Mouse (Mus musculus): ENCODE results near the gene Perm1.
A peak's percentile ranks its signal among the peaks of the same experiment; 100 is the strongest.

Gene Perm1

GRCm38 (mm10) chr4:156200623-156201475 is 14.8 kb upstream of the Perm1 start, which contains the start of gene Isg15:
Gene Isg15 (minus strand): TSS chr4:156200818.
- DNase-seq (ENCODE audit: low spot score): peak; percentile 76

GRCm38 (mm10) chr4:156202462-156202893 is 13.2 kb upstream of the Perm1 start:
- DNase-seq (ENCODE audit: low spot score): peak; percentile 79

- peak; percentile 85 for DNase-seq (ENCODE audit: low spot score)
Observed at GRCm38 (mm10) chr4:156203001-156203412, 12.7 kb upstream of the Perm1 start, which contains the start of gene AW011738. Gene AW011738 (plus strand): TSS chr4:156203304.

- DNase-seq (ENCODE audit: low spot score): peak; percentile 69
Observed at GRCm38 (mm10) chr4:156203413-156204131, 12.1 kb upstream of the Perm1 start.

- DNase-seq (ENCODE audit: low spot score): no peak
Observed at GRCm38 (mm10) chr4:156208872-156209271, 6.8 kb upstream of the Perm1 start.

GRCm38 (mm10) chr4:156209963-156210635 is 5.6 kb upstream of the Perm1 start:
- DNase-seq (ENCODE audit: low spot score): no peak

- no peak for DNase-seq (ENCODE audit: low spot score)
Observed at GRCm38 (mm10) chr4:156213134-156213533, 2.5 kb upstream of the Perm1 start.

GRCm38 (mm10) chr4:156216196-156216595 is 528 bp downstream of the Perm1 start:
- no peak for DNase-seq (ENCODE audit: low spot score)

- no peak for DNase-seq (ENCODE audit: low spot score)
Observed at GRCm38 (mm10) chr4:156217022-156217669, 1.5 kb downstream of the Perm1 start.

- no peak for DNase-seq (ENCODE audit: low spot score)
Observed at GRCm38 (mm10) chr4:156217838-156218237, 2.2 kb downstream of the Perm1 start.

- DNase-seq (ENCODE audit: low spot score): no peak
Observed at GRCm38 (mm10) chr4:156219936-156220335, 4.3 kb downstream of the Perm1 start.

GRCm38 (mm10) chr4:156224276-156224675 is 8.6 kb downstream of the Perm1 start:
- DNase-seq (ENCODE audit: low spot score): no peak

- no peak for DNase-seq (ENCODE audit: low spot score)
Observed at GRCm38 (mm10) chr4:156227752-156228392, 12.2 kb downstream of the Perm1 start.

GRCm38 (mm10) chr4:156228393-156229024 is 12.8 kb downstream of the Perm1 start:
- no peak for DNase-seq (ENCODE audit: low spot score)

GRCm38 (mm10) chr4:156234021-156234501 is 18.4 kb downstream of the Perm1 start:
- DNase-seq (ENCODE audit: low spot score): peak; percentile 34

GRCm38 (mm10) chr4:156234701-156235213 is 19.1 kb downstream of the Perm1 start, which contains the start of gene Plekhn1:
Gene Plekhn1 (minus strand): TSS chr4:156234857.
- DNase-seq (ENCODE audit: low spot score): peak; percentile 71

GRCm38 (mm10) chr4:156235360-156235770 is 19.7 kb downstream of the Perm1 start:
- peak; percentile 77 for DNase-seq (ENCODE audit: low spot score)

- peak; percentile 94 for DNase-seq (ENCODE audit: low spot score)
Observed at GRCm38 (mm10) chr4:156235808-156236533, 20.3 kb downstream of the Perm1 start, which contains the start of gene Noc2l. Gene Noc2l (plus strand): TSS chr4:156236010.

GRCm38 (mm10) chr4:156236651-156237447 is 21.2 kb downstream of the Perm1 start:
- no peak for DNase-seq (ENCODE audit: low spot score)
